Mouse (Mus musculus) cerebellum, adult 18-20 months (tissue): Measurements from ENCODE around the gene Smarcc2.

ENCODE experiments used
- DNase-seq, 2 experiments: peaks; one replicate each; pipeline ENCODE4 v3.0.0; 2021

The Smarcc2 gene

DNA sequence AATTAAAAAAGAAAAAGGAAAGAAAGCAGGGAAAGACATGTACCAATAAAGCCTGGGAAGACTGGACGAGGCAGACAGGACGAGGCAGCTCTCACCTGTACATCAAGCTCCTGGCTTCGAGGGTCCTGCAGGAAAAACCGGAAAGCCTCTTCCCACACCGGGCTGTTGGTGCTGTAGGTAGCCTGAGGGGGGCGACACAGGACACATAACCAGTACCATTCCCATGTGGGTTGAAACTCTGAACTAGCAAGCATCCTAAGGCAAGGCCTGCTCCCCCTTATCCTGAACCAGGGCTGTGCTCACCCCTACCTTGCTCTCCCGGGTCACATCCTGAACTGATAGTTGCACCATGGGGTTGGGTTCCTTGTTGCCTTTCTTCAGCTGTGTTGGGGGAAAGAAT lies 59.8 kb downstream of the Smarcc2 start:
- peak; percentile 51 to 68 for DNase-seq

GRCm38 (mm10) chr10:128520591-128520990 lies 61.5 kb downstream of the Smarcc2 start:
- DNase-seq, result no peak

- DNase-seq, result no peak
These were observed 63.3 kb downstream of the Smarcc2 start for GRCm38 (mm10) chr10:128522351-128522750.

DNA sequence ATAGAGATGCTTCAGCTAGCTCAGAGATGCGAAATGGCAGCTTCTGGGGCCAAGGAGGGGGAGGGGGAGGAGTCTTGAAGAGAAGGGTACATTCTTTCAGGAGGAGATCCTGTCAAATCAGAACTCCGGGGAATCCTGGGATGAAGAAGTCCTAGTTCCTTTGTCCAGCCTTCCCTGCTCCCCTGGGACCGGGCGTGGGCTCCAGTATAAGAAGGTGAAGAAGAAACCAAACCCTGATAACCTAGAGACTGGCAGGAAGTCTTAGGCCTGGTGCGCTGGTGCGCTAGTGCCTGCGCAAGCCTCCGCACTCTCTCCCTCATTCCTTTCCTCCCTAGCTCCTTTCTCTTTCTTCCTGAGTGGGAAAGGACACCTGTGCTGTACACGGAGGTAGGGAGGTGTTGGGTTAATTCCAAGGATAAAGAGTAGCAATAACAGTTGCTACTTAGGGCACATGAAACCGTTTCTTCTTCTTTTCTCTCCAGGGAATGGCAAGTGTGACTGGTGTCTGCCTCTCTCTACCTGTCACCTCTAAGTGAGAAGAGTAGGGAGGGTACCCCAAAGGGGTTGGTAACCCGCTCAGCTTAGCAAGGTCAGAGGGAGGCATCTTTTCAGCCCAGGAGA lies 65.2 kb downstream of the Smarcc2 start:
- DNase-seq, result peak in 1 of 2 experiments; percentile 24

DNA sequence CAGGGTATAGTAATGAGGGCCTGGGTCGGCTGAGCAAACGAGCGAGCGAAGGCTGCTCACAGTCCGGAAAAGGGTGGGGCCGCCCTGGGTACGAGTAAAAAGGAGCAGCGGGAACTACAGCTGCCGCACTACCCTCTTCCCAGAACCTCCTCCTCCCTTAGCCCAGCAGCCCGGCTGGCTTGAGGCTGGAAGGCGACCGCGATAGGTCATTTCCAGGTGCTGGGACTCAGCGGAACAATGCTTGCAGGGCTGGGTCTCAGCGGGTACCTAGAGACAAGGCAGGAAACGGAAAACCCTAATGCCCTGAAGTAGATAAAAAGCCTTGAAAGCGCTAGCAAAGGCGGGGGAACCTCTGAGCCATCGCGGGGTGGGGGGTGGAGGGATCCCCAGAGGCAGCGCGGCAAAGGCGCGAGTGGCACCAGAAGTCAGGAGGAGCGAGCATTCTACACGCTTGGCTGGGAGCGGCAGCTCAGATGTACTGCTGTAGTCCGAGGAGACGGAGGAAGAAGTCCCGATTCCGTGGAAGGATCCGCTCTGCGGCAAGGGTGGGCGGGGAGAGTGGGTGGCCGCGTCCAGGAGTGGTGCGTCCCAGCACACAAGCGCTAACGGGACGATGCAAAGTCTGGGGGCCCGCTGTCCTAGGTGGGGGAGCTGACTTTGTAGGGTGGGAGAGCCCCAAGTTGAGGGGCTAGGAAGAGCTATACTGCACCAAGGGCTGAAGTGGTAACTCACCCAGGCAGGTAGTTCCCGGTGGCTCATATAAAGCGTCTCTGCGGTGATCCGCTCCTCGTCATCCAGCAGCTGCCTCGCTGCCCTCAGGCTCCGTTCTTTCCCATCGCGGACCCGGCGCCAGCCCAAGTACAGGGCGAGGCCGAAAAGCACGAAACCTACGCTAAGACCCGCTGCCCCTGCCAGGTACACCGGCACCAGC lies 65.9 kb downstream of the Smarcc2 start:
- DNase-seq, result peak; percentile 48 to 59

DNA sequence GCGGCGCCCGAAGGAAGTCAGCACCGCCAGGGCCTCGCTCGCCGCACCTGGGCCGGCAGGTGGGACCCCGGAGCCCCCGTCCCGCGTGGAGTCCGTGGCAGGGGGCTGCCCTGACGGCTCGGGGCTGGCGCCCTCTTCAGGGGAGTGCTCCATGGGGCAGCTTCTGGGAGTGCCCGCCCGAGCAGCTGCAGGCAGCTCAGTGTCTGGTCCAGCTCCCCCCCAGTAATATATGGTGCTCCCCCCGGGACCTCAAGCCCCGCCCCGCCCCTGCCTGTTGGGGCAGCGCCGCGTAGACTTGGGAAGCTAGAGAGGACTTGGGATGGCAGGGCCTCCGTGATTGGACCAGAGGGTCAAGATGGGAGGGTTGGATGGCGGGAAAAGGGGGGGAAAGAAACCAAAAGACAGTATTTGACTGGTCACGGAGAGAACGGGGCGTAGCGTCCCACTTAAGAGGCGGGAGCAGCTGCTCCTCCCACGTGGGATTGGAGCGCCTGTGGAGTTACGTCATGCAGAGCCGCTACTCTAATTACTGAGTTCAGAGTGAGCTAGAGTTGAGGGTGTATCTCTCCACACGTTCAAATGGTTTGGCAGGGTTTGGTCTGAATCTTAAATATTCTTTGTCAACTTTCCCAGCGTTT lies 66.7 kb downstream of the Smarcc2 start, which contains the start of gene Esyt1:
TSS of gene Esyt1 (minus strand) at position 201 of the 638 bp plus-strand sequence.
- peak; percentile 90 to 98 for DNase-seq

DNA sequence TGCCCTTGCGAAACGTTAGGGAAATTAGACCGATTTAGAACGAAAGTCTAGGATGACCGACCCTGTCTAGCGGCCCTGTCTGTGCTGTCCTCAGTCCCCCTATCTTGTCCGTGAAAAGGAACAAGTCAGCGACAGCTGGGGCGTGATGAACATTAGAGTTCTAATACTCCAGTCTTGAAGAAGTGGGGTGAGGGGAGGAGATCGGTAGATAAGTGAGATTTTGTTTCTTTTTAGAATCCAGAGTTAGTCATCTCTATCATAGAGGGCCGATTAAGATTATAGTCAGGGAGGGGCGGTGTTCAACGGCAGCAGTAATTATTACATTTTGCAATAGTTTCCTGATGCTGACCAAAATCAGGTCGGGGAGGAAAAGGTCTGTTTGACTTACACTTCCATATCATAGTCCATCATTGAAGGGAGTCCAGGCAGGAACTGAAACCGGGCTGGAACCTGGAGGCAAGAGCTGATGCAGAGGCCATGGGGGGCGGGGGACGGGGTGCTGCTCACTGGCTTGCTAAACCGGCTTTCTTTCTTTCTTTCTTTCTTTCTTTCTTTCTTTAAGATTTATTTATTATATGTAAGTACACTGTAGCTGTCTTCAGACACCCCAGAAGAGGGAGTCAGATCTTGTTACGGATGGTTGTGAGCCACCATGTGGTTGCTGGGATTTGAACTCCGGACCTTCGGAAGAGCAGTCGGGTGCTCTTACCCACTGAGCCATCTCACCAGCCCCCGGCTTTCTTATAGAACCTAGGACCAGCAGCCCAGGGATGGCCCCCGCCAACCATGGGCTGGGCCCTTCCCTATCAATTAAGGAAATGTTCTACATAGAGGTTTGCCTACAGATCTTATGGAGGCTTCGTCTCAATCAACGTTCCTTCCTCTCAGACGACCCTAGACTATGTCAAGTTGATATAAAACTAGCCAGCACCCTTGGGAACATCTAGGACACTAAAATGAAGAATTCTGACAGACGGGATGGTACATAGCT lies 67.6 kb downstream of the Smarcc2 start:
- DNase-seq, result no peak

- no peak for DNase-seq
These were observed 76.2 kb downstream of the Smarcc2 start for GRCm38 (mm10) chr10:128535206-128535605.

- DNase-seq, result no peak
These were observed 76.7 kb downstream of the Smarcc2 start for GRCm38 (mm10) chr10:128535624-128536265.

GRCm38 (mm10) chr10:128536266-128536940 lies 77.4 kb downstream of the Smarcc2 start:
- DNase-seq, result peak; percentile 88 to 91

- no peak for DNase-seq
These were observed 79.4 kb downstream of the Smarcc2 start for GRCm38 (mm10) chr10:128538340-128538870.
